Mouse (Mus musculus) C2C12 (cell line): ENCODE measurements around the gene Gm10961. TPM values are rescaled to one million over a fixed set of nuclear protein-coding genes. Genes with fewer than 3 reads are reported as not detected.

Experiments used
- H3K27me3 ChIP-seq: one replicate; pipeline ENCODE4 v1.6.1; 2011; ENCODE audit not compliant: control insufficient read depth, insufficient read depth, insufficient read length
- H3K36me3 ChIP-seq: one replicate; pipeline ENCODE4 v1.6.1; 2011; ENCODE audit not compliant: control insufficient read depth, insufficient read depth
- H3K4me3 ChIP-seq: one replicate; pipeline ENCODE4 v1.5.1; 2011; ENCODE audit warnings: mild to moderate bottlenecking, control low read depth; ENCODE audit not compliant: poor library complexity, insufficient read depth, severe bottlenecking
- H3K79me2 ChIP-seq: one replicate; pipeline ENCODE4 v1.6.1; 2011; ENCODE audit not compliant: control insufficient read depth, insufficient read depth
- H3K79me3 ChIP-seq: one replicate; pipeline ENCODE4 v1.6.1; 2011; ENCODE audit warnings: low read depth, control low read depth
- H3ac ChIP-seq: one replicate; pipeline ENCODE3; 2011; ENCODE audit warnings: low read depth; ENCODE audit not compliant: control insufficient read depth, insufficient read length
- CEBPB ChIP-seq: IDR thresholded peaks from one replicate; pipeline ENCODE4 v1.6.1; 2011; ENCODE audit warnings: low read depth, mild to moderate bottlenecking, control low read depth, moderate library complexity
- CTCF ChIP-seq: IDR thresholded peaks from one replicate; pipeline ENCODE4 v1.5.1; 2011; ENCODE audit not compliant: control insufficient read depth, insufficient read depth, insufficient read length
- FOSL1 ChIP-seq: IDR thresholded peaks from one replicate; pipeline ENCODE4 v1.8.0; 2011; ENCODE audit warnings: mild to moderate bottlenecking, low read length; ENCODE audit not compliant: poor library complexity, insufficient read depth, severe bottlenecking
- MAX ChIP-seq: IDR thresholded peaks from one replicate; pipeline ENCODE4 v1.6.1; 2011; ENCODE audit warnings: mild to moderate bottlenecking, control low read depth
- MYOD1 ChIP-seq: IDR thresholded peaks from one replicate; pipeline ENCODE4 v1.6.1; 2011; ENCODE audit warnings: low read depth; ENCODE audit not compliant: control insufficient read depth, insufficient read length
- MYOG ChIP-seq: IDR thresholded peaks from one replicate; pipeline ENCODE4 v1.6.1; 2011; ENCODE audit not compliant: control insufficient read depth, insufficient read length; ENCODE audit errors: extremely low read depth
- USF1 ChIP-seq: IDR thresholded peaks from one replicate; pipeline ENCODE4 v1.6.1; 2011; ENCODE audit warnings: low read depth, mild to moderate bottlenecking, control low read depth, moderate library complexity
- polyA plus RNA-seq: library from polyadenylated mRNA; unstranded; fragments of >200 nt; fragmentation: generic; extraction: Trizol; gene quantifications from one replicate; pipeline ENCODE4 v1.2.1, GENCODE M21; 2012; ENCODE audit warnings: missing spikeins

The Gm10961 gene
- polyA plus RNA-seq, 1 experiment: not detected

DNA sequence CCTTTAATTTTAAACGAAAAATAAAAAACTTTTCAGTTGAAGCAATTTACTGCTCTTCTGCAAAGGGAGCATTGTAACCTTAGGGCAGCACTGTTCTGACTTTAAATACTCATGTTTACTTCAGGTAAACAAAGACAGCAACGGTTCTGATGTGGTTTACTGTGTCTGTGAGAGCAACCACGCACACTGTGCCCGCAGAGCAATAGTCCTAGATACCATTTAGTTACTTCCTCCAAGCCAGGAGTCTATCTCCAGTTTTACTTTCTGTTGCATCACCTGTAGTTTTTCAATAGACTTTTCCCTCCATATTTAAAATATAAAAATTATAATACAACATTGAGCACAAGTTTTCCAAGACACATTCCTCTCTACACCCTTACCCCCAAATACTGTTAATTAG is 39.4 kb downstream of the Gm10961 start:
- Histone ChIP-seq H3K36me3 (peaks cover 96% of the 10 kb centered on the region), H3K4me3 (no peak overlapping the region), H3K27me3 (no peaks in the 10 kb centered on the region), H3K79me2 (no peaks in the 10 kb centered on the region), H3K79me3 (no peaks in the 10 kb centered on the region), H3ac (no peak overlapping the region)
- TF ChIP-seq MYOG (no peak), MYOD1 (no peak), MAX (no peak), FOSL1 (no peak), CTCF (no peak), USF1 (no peak), CEBPB (no peak)

DNA sequence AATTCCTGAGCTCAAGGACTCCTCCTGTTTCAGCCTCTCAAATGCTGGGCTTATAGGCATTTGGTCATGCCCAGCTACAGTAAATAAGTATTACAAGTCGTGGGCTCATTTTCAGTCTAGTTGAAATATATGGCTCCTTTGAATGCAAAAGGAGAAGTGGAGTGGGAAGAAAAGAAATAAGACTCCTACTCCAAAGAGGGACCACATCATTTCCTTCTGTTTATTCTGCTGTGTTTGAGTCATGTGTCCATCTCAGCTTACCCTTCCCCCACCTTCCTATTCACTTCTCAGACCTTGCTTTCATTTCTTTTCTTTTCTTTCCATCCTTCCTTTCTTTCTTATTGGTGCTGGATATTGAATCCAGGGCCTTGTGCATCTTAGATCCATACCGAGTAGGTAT is 40.4 kb downstream of the Gm10961 start:
- TF ChIP-seq CEBPB: no peak
- TF ChIP-seq MYOG: no peak
- TF ChIP-seq USF1: no peak
- no peak for TF ChIP-seq CTCF
- TF ChIP-seq MYOD1: no peak
- TF ChIP-seq FOSL1: no peak
- no peak for TF ChIP-seq MAX
- no peak overlapping the region for H3K4me3 ChIP-seq
- H3K79me2 ChIP-seq: no peaks in the 10 kb centered on the region
- H3ac ChIP-seq: no peak overlapping the region
- no peaks in the 10 kb centered on the region for H3K27me3 ChIP-seq
- H3K36me3 ChIP-seq: peaks cover 95% of the 10 kb centered on the region
- no peaks in the 10 kb centered on the region for H3K79me3 ChIP-seq

DNA sequence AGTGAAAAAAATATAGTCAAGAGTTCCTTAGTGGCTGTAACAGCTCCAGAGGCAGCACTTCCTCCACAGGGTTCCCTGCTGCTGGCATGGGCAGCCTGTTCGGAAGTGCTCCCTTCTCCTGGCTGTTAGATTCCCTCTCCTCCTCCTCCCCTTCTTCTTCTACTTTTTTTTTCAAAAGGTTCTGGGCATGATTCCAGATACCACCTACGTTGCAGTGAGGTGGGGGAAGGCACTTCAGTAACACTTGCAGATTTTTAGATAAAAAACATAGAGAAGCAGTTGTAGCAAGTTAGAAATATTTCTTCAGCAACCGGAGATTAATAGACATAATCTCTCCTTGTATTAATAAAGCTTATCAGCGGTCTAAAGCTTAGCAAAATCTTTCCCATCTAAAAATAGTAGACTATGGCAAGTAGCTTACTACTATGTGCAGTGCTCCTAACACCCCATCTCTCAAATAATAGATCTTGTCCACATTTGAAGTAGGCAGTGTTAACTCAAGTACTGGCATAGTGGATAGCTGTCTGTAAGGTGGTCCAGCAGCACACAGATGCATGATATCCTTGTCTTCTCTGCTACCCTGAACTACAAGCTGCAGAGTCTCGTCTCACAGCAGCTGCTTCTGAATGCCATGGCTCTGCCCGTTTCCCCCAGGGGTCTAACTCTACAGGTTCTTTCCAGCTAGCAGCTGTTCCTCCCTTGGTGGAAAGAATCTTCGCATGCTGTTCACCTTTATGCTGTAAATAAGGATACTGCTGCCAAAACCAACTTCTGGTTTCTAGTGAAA is 49.9 kb downstream of the Gm10961 start:
- no peak for TF ChIP-seq MYOD1
- no peak for TF ChIP-seq MAX
- peaks cover 86% of the 10 kb centered on the region for H3K79me2 ChIP-seq
- H3K79me3 ChIP-seq: peaks cover 85% of the 10 kb centered on the region
- H3ac ChIP-seq: no peak overlapping the region
- no peak overlapping the region for H3K4me3 ChIP-seq
- H3K27me3 ChIP-seq: no peaks in the 10 kb centered on the region
- peaks cover 32% of the 10 kb centered on the region for H3K36me3 ChIP-seq

Other genes with a start within 250 kb of the Gm10961 start
- gene Kcnc4, start 171.8 kb upstream of the Gm10961 start, polyA plus RNA-seq: not detected
- 3.2 TPM for gene Slc6a17, start 113.3 kb upstream of the Gm10961 start, polyA plus RNA-seq
- not detected for gene Ubl4b, start 76.2 kb upstream of the Gm10961 start, polyA plus RNA-seq
- not detected for gene Alx3, start 36.3 kb upstream of the Gm10961 start, polyA plus RNA-seq
- 35.2 TPM for gene Strip1, start 372 bp downstream of the Gm10961 start, polyA plus RNA-seq
- gene Ahcyl1, start 65.2 kb downstream of the Gm10961 start, polyA plus RNA-seq: 72.1 TPM
- gene Csf1, start 129.1 kb downstream of the Gm10961 start, polyA plus RNA-seq: 169 TPM
- gene Eps8l3, start 245.9 kb downstream of the Gm10961 start, polyA plus RNA-seq: not detected